Mouse (Mus musculus) mesoderm, embryonic 11.5 days (tissue): Measurements from ENCODE around the gene Cuedc1.
"Not testable (repeated sequence)": the region's sequence is repeated elsewhere in the genome, so short reads cannot be mapped to it uniquely, and the experiment has no call there.

ENCODE experiments used
- DNase-seq: peaks from one replicate; pipeline ENCODE4 v3.0.0-alpha.2; 2012; ENCODE audit warnings: low read depth, low spot score

Cuedc1 gene

GRCm38 (mm10) chr11:88171876-88172442 is 74.1 kb downstream of the Cuedc1 start:
- DNase-seq: no peak

GRCm38 (mm10) chr11:88172601-88173325 is 74.9 kb downstream of the Cuedc1 start:
- DNase-seq: peak; percentile 91

GRCm38 (mm10) chr11:88173386-88174025 is 75.6 kb downstream of the Cuedc1 start:
- DNase-seq: no peak

- peak; percentile 54 for DNase-seq
Measured at GRCm38 (mm10) chr11:88180467-88180958, 82.7 kb downstream of the Cuedc1 start.

GRCm38 (mm10) chr11:88180959-88181619 is 83.2 kb downstream of the Cuedc1 start:
- peak; percentile 85 for DNase-seq

- no peak for DNase-seq
Measured at GRCm38 (mm10) chr11:88184632-88185180, 86.8 kb downstream of the Cuedc1 start.

- no peak for DNase-seq
Measured at GRCm38 (mm10) chr11:88186078-88186946, 88.5 kb downstream of the Cuedc1 start.

GRCm38 (mm10) chr11:88186947-88187243 is 89.0 kb downstream of the Cuedc1 start:
- no peak for DNase-seq

GRCm38 (mm10) chr11:88187417-88188133 is 89.7 kb downstream of the Cuedc1 start:
- peak; percentile 90 for DNase-seq

- DNase-seq: no peak
Measured at GRCm38 (mm10) chr11:88188216-88188615, 90.4 kb downstream of the Cuedc1 start.

- no peak for DNase-seq
Measured at GRCm38 (mm10) chr11:88188635-88189034, 90.8 kb downstream of the Cuedc1 start.

GRCm38 (mm10) chr11:88192595-88192994 is 94.7 kb downstream of the Cuedc1 start:
- DNase-seq: peak; percentile 63

- DNase-seq: no peak
Measured at GRCm38 (mm10) chr11:88193098-88193823, 95.4 kb downstream of the Cuedc1 start.

GRCm38 (mm10) chr11:88193824-88194696 is 96.2 kb downstream of the Cuedc1 start:
- no peak for DNase-seq

- not testable (repeated sequence) for DNase-seq
Measured at GRCm38 (mm10) chr11:88195699-88196098, 97.8 kb downstream of the Cuedc1 start.

- peak; percentile 68 for DNase-seq
Measured at GRCm38 (mm10) chr11:88197153-88197576, 99.3 kb downstream of the Cuedc1 start.

- DNase-seq: no peak
Measured at GRCm38 (mm10) chr11:88198223-88198622, 100.4 kb downstream of the Cuedc1 start.

- no peak for DNase-seq
Measured at GRCm38 (mm10) chr11:88201172-88201571, 103.3 kb downstream of the Cuedc1 start.

GRCm38 (mm10) chr11:88202077-88202476 is 104.2 kb downstream of the Cuedc1 start:
- DNase-seq: no peak
